Mouse (Mus musculus) Patski (cell line): Measurements from ENCODE around the gene Sox2. TPM values are rescaled to one million over a fixed set of nuclear protein-coding genes. Genes with fewer than 3 reads are reported as not detected.

Source experiments
- ATAC-seq: fragments of 100-300 bp; one replicate; pipeline ENCODE4 v1.8.0; 2021
- CTCF ChIA-PET: fragments of 350-600 bp; sonication (Branson Sonifier 250); formaldehyde crosslinking; loops from one replicate; lab custom pipeline; 2022; ENCODE audit warnings: inconsistent platforms; lab: Charles Lee
- POLR2A ChIA-PET: fragments of 350-600 bp; sonication (Branson Sonifier 250); formaldehyde crosslinking; loops from one replicate; lab custom pipeline; 2022; ENCODE audit warnings: antibody characterized with exemption, inconsistent platforms; lab: Charles Lee
- DNase-seq: peaks from one replicate; pipeline ENCODE4 v3.0.0-alpha.2; 2011; ENCODE audit warnings: low read depth, low spot score
- H3K27me3 ChIP-seq: fragments of 371-371 bp; one replicate; pipeline ENCODE4 v1.5.1; 2021
- CTCF ChIP-seq: fragments of 100-300 bp; IDR thresholded peaks from one replicate; pipeline ENCODE4 v1.5.1; 2021
- in situ Hi-C: fragments of 300-500 bp; cut with MboI; formaldehyde crosslinking; loops from 3 replicates; pipeline ENCODE4 v1.11.1; 2018; ENCODE audit warnings: low pct_unique_long_range_greater_than_20kb, mixed read lengths
- polyA plus RNA-seq: library from polyadenylated mRNA; unstranded; gene quantifications from one replicate; pipeline ENCODE4 v1.2.3, GENCODE M21; 2021

The Sox2 gene
- polyA plus RNA-seq, 1 experiment from 2014 or later: 0.17 TPM

GRCm38 (mm10) chr3:34636958-34637357 lies 13.2 kb upstream of the Sox2 start:
- H3K27me3 ChIP-seq: peaks cover 45% of the 10 kb centered on the region
- ChIA-PET POLR2A (no interaction called here), CTCF (interaction anchor here (2.0 kb wide), 1 partner anchor 405 kb away, joined by 7 read pairs; no protein-coding TSS in a partner anchor)
- ATAC-seq (no peak), DNase-seq (no peak)
- in situ Hi-C loops: loop anchor here (5.0 to 10.0 kb wide), 2 partner anchors 395 to 682 kb away; no protein-coding TSS in a partner anchor
- TF ChIP-seq CTCF: no peak

DNA sequence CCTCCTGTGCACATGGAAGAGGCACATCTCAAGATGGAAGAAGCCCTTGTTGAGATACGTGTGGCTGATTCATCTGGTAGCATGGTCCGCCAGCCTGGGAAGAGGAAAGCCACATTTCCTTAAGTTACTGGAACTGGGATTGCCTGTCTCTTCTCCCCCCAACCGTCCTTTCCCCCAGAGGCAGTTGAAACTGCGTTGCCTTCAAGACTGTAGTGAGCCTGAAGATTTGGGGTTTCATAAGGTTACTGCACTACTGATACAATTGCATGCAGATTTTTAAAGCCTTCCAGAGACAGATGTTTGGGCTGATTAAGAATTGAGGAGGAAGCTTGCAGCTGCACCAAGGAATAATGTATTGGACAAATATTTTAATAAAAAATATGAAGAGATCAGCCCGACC lies 12.7 kb upstream of the Sox2 start:
- DNase-seq (no peak), ATAC-seq (no peak)
- TF ChIP-seq CTCF: no peak
- ChIA-PET CTCF (interaction anchor here (2.0 kb wide), 1 partner anchor 406 kb away, joined by 7 read pairs; no protein-coding TSS in a partner anchor), POLR2A (no interaction called here)
- peaks cover 50% of the 10 kb centered on the region for H3K27me3 ChIP-seq
- in situ Hi-C loops: loop anchor here (5.0 to 10.0 kb wide), 2 partner anchors 395 to 683 kb away; no protein-coding TSS in a partner anchor

DNA sequence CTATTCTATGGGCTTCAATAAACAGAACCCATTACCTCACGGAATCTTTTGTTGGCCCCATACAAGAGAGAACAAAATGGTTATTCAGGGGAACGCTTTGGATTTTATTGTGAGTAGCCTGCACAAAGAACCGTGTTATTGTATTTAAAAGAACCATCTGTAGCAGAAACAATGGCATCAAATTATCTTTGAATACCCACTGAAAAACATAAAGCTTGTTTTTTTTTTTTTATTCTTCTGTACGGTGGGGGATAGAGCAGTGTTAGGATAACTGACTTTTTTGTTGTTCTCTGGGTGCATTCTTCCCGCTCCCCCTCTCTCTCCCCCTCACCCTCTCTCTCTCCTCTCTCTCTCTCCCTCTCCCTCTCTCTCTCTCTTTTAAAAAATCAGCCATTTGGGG lies 12.3 kb upstream of the Sox2 start:
- DNase-seq (no peak), ATAC-seq (no peak)
- in situ Hi-C loops: loop anchor here (5.0 to 10.0 kb wide), 2 partner anchors 396 to 683 kb away; no protein-coding TSS in a partner anchor

GRCm38 (mm10) chr3:34638344-34638743 lies 11.9 kb upstream of the Sox2 start:
- DNase-seq (no peak), ATAC-seq (no peak)
- in situ Hi-C loops: loop anchor here (5.0 to 10.0 kb wide), 2 partner anchors 396 to 684 kb away; no protein-coding TSS in a partner anchor
- no peak for TF ChIP-seq CTCF
- ChIA-PET POLR2A (interaction anchor here (0.6 to 0.7 kb wide), 2 partner anchors 521 to 1516 kb away, joined by 4 read pairs; no protein-coding TSS in a partner anchor), CTCF (interaction anchor here (0.6 to 2.0 kb wide), 6 partner anchors 8 to 777 kb away, joined by 3 to 7 read pairs (median 4); no protein-coding TSS in a partner anchor)
- peaks cover 53% of the 10 kb centered on the region for H3K27me3 ChIP-seq

More for the DNA sequence above, 12.3 kb upstream of the Sox2 start:
- H3K27me3 ChIP-seq: peaks cover 53% of the 10 kb centered on the region
- TF ChIP-seq CTCF: no peak
- ChIA-PET CTCF (interaction anchor here (0.6 to 2.0 kb wide), 3 partner anchors 391 to 776 kb away, joined by 3 to 7 read pairs (median 3); no protein-coding TSS in a partner anchor), POLR2A (interaction anchor here (0.6 to 0.7 kb wide), 2 partner anchors 521 to 1517 kb away, joined by 4 read pairs; no protein-coding TSS in a partner anchor)

GRCm38 (mm10) chr3:34639031-34639872 lies 11.0 kb upstream of the Sox2 start:
- ATAC-seq (peak; percentile 57), DNase-seq (no peak)
- TF ChIP-seq CTCF: no peak
- H3K27me3 ChIP-seq: peaks cover 56% of the 10 kb centered on the region
- ChIA-PET CTCF (interaction anchor here (0.7 to 5.0 kb wide), 6 partner anchors 9 to 484 kb away, joined by 3 to 19 read pairs (median 5); no protein-coding TSS in a partner anchor), POLR2A (no interaction called here)
- in situ Hi-C loops: loop anchor here (5.0 to 10.0 kb wide), 2 partner anchors 397 to 684 kb away; no protein-coding TSS in a partner anchor

DNA sequence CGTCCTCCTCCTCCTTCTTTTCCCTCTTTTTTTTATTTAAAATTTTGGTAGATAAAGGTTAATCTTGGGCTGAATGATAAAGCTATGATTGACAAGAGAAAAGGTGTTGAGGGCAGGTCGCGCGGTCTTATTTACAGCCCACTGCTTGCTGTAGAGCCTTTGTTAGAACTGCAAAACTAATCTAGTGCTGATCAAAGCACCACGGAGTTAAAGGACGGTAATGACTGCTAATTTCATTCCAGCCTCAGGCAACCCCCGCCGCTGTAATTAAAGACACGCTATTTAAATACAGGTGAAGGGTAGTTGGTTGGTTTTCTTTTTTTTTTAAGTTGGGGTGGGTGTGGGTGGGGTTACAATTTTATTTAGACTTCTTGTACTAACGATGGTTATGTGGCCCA lies 10.3 kb upstream of the Sox2 start:
- ATAC-seq (no peak), DNase-seq (no peak)
- peaks cover 61% of the 10 kb centered on the region for H3K27me3 ChIP-seq
- ChIA-PET POLR2A (no interaction called here), CTCF (interaction anchor here (0.7 to 5.0 kb wide), 7 partner anchors 9 to 489 kb away, joined by 3 to 19 read pairs (median 4); no protein-coding TSS in a partner anchor)
- in situ Hi-C loops: loop anchor here (5.0 to 10.0 kb wide), 6 partner anchors 305 to 847 kb away; no protein-coding TSS in a partner anchor
- TF ChIP-seq CTCF: no peak

- ChIA-PET POLR2A (no interaction called here), CTCF (interaction anchor here (0.7 to 5.0 kb wide), 5 partner anchors 70 to 490 kb away, joined by 3 to 19 read pairs (median 4); no protein-coding TSS in a partner anchor)
- peaks cover 65% of the 10 kb centered on the region for H3K27me3 ChIP-seq
- no peak for ATAC-seq
- in situ Hi-C loops: loop anchor here (5.0 to 10.0 kb wide), 4 partner anchors 305 to 847 kb away; no protein-coding TSS in a partner anchor
- no peak for TF ChIP-seq CTCF
- DNase-seq: no peak
Observed at GRCm38 (mm10) chr3:34640276-34640675, 9.9 kb upstream of the Sox2 start.

GRCm38 (mm10) chr3:34640690-34641600 lies 9.3 kb upstream of the Sox2 start:
- CTCF ChIA-PET: interaction anchor here (0.7 to 5.0 kb wide), 4 partner anchors 71 to 490 kb away, joined by 3 to 19 read pairs (median 4); no protein-coding TSS in a partner anchor
- DNase-seq: no peak
- no peak for ATAC-seq
- in situ Hi-C loops: loop anchor here (5.0 to 10.0 kb wide), 4 partner anchors 306 to 846 kb away; no protein-coding TSS in a partner anchor
- no peak for TF ChIP-seq CTCF
- peaks cover 69% of the 10 kb centered on the region for H3K27me3 ChIP-seq
- POLR2A ChIA-PET: interaction anchor here (0.6 kb wide), 1 partner anchor 239 kb away, joined by 3 read pairs; no protein-coding TSS in a partner anchor
